In the genomic region with DNA sequence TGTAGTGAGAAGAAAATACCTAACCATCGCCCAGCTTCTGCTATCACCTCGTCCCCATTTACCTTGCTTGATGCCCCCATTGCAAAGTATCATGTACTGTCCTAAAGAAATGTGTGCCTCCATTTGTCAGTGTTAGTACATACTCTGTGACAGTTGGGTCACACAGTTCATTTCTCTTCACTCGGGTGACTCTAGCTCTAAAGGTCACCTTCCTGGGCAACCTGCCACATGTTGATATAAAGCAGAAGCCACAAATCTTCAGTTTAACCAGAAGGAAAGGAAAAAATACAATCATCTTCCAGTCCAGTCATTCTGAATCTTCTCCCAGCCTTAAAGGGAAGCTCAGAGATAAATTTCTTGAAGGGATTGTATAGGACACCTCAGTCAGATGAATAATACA, we compare ENCODE assay signal across 20 mouse cellular contexts.
DNase-seq lines count a peak whose midpoint lies in the region; ATAC-seq and TF ChIP-seq lines count a peak whose summit lies in the region.
"Had no signal": no experiment of that assay in that cellular context is flagged by ENCODE, and none has a peak within 500 bp of the region (broad histone marks: within the 10 kb centered on the region; RNA-seq: fewer than 3 reads in every experiment).

No protein-coding gene starts in this region.

- H3K9me3 ChIP-seq in liver, embryonic 12.5 days (replicated peaks), result no peaks in the 10 kb centered on the region
- H3K9me3 ChIP-seq: embryonic facial prominence, embryonic 15.5 days; heart, embryonic 13.5 days; limb, embryonic 12.5 days; midbrain, embryonic 10.5 days had no signal

- no peak for TF ChIP-seq CTCF in liver, adult 2 months (IDR thresholded peaks at IDR 0.05; ENCODE audit: low read depth, low read length)

- ATAC-seq in liver, embryonic 12.5 days, result no peak
- ATAC-seq: intestine, postnatal 0 days had no signal

- H3K27me3 ChIP-seq in liver, adult 2 months (ENCODE audit: control insufficient read depth, insufficient read depth, low read length), result no peaks in the 10 kb centered on the region
- H3K27me3 ChIP-seq in liver, embryonic 12.5 days (replicated peaks), result no peaks in the 10 kb centered on the region
- H3K27me3 ChIP-seq: embryonic facial prominence, embryonic 15.5 days; heart, embryonic 13.5 days; limb, embryonic 12.5 days had no signal

- no peak for TF ChIP-seq POLR2A in liver, adult 2 months (IDR thresholded peaks at IDR 0.05; ENCODE audit: extremely low read depth, insufficient read depth, low read length)

- no peak overlapping the region for H3K9ac ChIP-seq in liver, adult 2 months (ENCODE audit: low read depth, low read length)
- no peak overlapping the region for H3K9ac ChIP-seq in liver, embryonic 12.5 days
- H3K9ac ChIP-seq: embryonic facial prominence, embryonic 15.5 days; heart, embryonic 13.5 days; limb, embryonic 12.5 days had no signal

- no peak overlapping the region for H3K27ac ChIP-seq in liver, adult 2 months (replicated peaks; ENCODE audit: insufficient read depth, low read depth, low read length)
- H3K27ac ChIP-seq in liver, embryonic 12.5 days, result no peak overlapping the region
- H3K27ac ChIP-seq: embryonic facial prominence, embryonic 15.5 days; heart, embryonic 13.5 days; limb, embryonic 12.5 days; midbrain, embryonic 10.5 days; stomach, postnatal 0 days had no signal

- H3K36me3 ChIP-seq in liver, adult 2 months (ENCODE audit: control insufficient read depth, insufficient read depth, low read length), result no peaks in the 10 kb centered on the region
- H3K36me3 ChIP-seq in liver, embryonic 12.5 days, result no peaks in the 10 kb centered on the region
- H3K36me3 ChIP-seq: embryonic facial prominence, embryonic 15.5 days; heart, embryonic 13.5 days; limb, embryonic 12.5 days; midbrain, embryonic 10.5 days had no signal

- no peak overlapping the region for H3K4me3 ChIP-seq in liver, adult 2 months (ENCODE audit: insufficient read depth, low read depth, low read length)
- H3K4me3 ChIP-seq in liver, embryonic 12.5 days, result no peak overlapping the region
- H3K4me3 ChIP-seq: embryonic facial prominence, embryonic 15.5 days; heart, embryonic 13.5 days; limb, embryonic 12.5 days; midbrain, embryonic 10.5 days; myocyte had no signal

- WGBS in liver, adult 2 months, result 50% methylated on average over 3 of the region's 3 CpGs
- 64% methylated on average over 3 of the region's 3 CpGs for WGBS in liver, embryonic 12.5 days (ENCODE audit: insufficient replicate concordance)

- H3K4me1 ChIP-seq in liver, adult 2 months (ENCODE audit: control insufficient read depth, insufficient read depth, low read length), result no peaks in the 10 kb centered on the region
- no peaks in the 10 kb centered on the region for H3K4me1 ChIP-seq in liver, embryonic 12.5 days
- H3K4me1 ChIP-seq: embryonic facial prominence, embryonic 15.5 days; limb, embryonic 12.5 days; midbrain, embryonic 10.5 days had no signal

- DNase-seq in liver, adult 2 months (ENCODE audit: extremely low read depth, low read depth, low spot score), result peak; percentile 41
- peak; percentile 21 for DNase-seq in adipocyte (ENCODE audit: low spot score)
- peak; percentile 65 for DNase-seq in adrenal gland, postnatal 14 days
- DNase-seq in kidney, postnatal 10 days, result peak; percentile 61
- no peak for DNase-seq in spleen, postnatal 36 days (ENCODE audit: low spot score in 2 of 2)
- DNase-seq in urinary bladder, postnatal 25 days (ENCODE audit: low spot score), result no peak
- no peak for DNase-seq in cerebellum, adult 9-11 months
- DNase-seq: cerebellum, adult 11-12 months; lung, adult 18-20 months; right cerebral cortex, adult 18-20 months; spleen, adult 18-20 months; thymus, postnatal 14 days had no signal

- no peak overlapping the region for H3K4me2 ChIP-seq in liver, embryonic 12.5 days
- H3K4me2 ChIP-seq: embryonic facial prominence, embryonic 15.5 days; heart, embryonic 13.5 days; limb, embryonic 12.5 days had no signal

- no peaks in the 10 kb centered on the region for H3K79me2 ChIP-seq in liver, adult 2 months (ENCODE audit: control insufficient read depth, insufficient read depth, low read length)

Comparison
In these comparisons a context has a peak if more than half of its experiments do, and no peak if none do; other contexts are left out.
1. DNase-seq: peak in liver, adult 2 months (single experiment), adipocyte (single experiment), adrenal gland, postnatal 14 days (single experiment) and kidney, postnatal 10 days (single experiment); none in spleen, postnatal 36 days (0 of 2), urinary bladder, postnatal 25 days (single experiment) and cerebellum, adult 9-11 months (single experiment).